Mouse (Mus musculus) frontal cortex, adult (tissue): Measurements from ENCODE around the gene Ado.
A peak's percentile ranks its signal among the peaks of the same experiment; 100 is the strongest.

Source experiments
- ATAC-seq: cut with Nextera tagmentation; 2 replicates; pipeline ENCODE4 v1.9.2; 2017; ENCODE audit warnings: mild to moderate bottlenecking, moderate library complexity, mixed read lengths; ENCODE audit not compliant: low TSS enrichment

Ado gene

GRCm38 (mm10) chr10:67536621-67537141 lies 12.1 kb downstream of the Ado start:
- ATAC-seq = peak; percentile 27

DNA sequence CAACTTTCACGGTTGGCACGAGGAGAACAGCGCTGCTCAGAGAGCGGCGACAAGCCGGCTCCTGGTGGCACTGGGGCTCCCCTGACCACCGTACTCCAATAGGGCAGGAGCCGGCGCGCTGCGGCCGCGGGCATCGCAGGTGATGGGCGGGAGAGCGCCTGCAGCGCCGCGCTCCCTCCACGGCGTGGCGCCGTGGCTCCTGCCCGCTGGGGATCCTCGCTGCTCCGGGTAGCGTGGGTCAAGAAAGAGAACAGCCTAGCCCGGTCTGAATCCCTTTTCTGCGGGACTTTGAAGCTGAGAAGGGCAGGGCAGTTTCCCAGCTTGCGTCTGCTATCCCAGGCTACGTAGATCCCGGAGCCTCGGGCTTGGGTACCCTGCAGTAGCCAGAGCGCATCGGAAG lies 12.8 kb downstream of the Ado start:
- ATAC-seq = peak; percentile 45

DNA sequence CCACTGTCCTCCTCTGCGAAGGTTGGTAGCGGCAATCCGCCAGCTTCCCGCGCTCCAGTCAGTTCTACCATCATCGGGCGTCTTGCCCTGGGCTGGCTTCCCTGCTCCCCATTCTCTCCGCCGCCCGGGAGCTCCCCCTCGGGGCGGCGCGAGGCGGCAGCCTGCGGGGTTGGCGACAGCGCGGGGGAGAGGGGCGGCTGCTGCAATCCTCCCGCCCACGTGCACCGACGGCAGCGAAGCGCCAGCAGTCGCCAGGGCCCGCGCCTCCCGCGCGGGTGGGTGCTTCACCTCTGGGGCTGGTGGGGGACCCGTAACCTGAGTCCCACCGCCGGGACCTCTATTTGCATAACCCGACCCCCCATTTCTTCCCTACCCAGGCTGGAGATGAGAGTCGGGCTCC lies 13.5 kb downstream of the Ado start, which contains the start of gene Egr2:
Gene Egr2 (plus strand): TSS at position 220 of the 400 bp plus-strand sequence.
- no peak for ATAC-seq

GRCm38 (mm10) chr10:67529769-67530168 lies 19.0 kb downstream of the Ado start:
- ATAC-seq = no peak

DNA sequence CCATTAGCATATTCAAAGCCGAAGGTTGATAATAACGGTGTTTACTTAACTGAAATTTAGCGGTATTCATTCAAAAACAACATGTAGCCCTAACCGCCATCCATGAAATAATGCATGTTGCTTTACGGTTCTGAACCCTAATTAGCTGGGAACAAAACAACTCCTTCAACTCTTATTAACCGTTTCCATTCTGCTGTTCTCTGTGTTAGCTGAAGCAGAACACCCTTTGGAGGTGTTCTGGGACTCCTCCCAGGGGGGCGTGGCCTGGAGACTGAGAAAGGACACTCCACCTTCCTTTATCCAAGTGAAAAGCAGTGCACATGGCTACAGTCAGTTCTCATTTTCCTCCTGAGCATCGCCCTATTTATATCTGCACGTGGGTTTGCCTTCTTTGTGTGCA lies 22.3 kb downstream of the Ado start:
- ATAC-seq = no peak

DNA sequence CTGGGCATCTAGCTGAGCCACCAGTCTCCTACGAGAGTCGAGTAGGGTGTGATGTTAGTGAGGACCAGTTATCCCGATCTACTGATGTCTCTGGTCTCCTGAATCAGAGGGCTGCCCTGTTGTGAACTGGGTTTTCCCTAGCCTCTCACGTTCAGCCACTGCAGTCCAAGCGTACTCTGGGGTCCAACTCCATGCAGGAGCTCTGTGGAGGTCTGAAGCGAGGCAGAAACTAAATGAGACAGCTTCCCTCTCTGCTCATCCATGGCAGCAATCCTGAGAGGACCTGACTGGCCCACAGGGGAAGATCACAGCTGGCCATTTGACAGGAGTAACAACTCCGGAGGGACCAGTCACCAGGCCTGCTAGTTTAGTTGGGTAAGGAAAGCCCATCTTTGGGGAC lies 24.1 kb downstream of the Ado start:
- ATAC-seq = no peak

DNA sequence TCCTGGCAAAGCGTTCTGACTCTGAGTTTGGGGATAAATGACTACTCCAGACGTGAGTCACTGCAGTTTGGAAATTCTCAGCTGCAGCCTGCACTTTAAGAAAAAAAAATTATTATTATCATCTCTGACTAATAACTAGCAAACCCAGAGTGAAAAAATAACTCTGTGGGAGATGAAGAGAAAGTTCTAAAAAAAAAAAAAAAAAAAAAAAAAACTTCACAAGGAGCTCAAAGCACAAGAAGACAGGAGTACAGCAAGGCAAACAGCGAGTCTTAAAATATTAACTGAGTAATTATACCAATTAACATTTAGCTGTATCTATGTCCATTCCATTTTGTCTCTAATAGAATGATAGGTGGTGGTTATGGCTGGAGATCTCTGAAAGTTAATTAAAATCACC lies 24.6 kb downstream of the Ado start:
- ATAC-seq = no peak

DNA sequence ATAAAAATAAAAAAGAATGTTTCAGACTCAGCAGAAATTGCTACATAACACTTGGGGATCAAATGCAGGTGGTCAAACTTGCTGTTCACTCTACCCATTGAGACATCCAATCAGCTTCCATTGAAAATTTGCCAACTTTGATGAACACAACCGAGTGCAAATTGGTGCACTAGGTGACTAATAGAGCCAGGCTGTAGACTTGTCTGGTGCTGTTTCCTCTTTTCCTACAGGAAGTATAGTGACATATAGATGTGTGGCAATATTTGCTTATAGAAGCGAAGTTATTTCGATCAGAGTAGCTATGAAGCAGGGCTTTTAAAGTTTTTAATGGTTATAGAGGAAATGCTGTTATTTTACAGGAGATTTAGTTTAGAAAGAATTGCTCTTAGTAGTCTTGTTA lies 30.0 kb downstream of the Ado start:
- no peak for ATAC-seq

- no peak for ATAC-seq
Measured at GRCm38 (mm10) chr10:67512871-67513270, 35.9 kb downstream of the Ado start.

DNA sequence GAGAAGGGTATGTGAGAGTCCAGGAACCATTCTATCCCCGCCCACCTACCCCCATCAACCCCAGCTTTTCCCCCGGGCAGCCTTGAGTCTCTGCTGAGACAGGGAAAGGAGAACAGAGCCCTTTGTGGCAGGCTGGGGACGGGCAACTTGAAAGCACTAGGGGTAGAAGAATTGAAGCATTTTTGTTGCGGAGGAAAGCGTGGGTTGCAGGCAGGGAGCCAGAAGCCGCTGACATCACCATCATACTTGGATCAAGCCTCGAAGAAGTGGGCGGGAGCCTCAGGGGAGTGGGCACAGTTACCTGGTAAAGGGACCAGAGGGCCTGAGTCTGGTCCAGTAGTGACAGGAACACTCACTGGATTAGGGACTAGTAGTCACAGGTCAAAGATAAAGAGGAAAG lies 36.5 kb downstream of the Ado start:
- peak; percentile 65 for ATAC-seq

DNA sequence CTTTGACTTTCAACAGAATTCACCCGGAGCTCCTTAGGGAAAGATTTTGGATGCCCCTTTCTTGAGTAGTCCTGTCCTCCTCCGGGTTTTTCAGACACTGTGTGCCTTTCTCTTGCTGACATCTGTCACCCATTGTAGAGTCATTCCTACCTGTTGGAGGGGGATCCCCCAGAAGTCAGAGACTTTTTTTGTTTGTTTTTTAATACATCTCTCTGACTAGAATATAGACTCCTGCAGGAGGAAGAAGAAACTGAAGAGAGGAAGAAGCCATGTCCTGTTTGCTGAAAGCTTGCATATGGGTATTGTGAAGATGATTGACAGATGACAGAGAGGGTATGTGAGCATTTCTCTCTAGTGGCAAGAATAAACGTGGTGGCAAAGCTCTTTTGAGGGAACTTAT lies 43.5 kb downstream of the Ado start:
- ATAC-seq = no peak

GRCm38 (mm10) chr10:67504046-67504445 lies 44.7 kb downstream of the Ado start:
- ATAC-seq = no peak

DNA sequence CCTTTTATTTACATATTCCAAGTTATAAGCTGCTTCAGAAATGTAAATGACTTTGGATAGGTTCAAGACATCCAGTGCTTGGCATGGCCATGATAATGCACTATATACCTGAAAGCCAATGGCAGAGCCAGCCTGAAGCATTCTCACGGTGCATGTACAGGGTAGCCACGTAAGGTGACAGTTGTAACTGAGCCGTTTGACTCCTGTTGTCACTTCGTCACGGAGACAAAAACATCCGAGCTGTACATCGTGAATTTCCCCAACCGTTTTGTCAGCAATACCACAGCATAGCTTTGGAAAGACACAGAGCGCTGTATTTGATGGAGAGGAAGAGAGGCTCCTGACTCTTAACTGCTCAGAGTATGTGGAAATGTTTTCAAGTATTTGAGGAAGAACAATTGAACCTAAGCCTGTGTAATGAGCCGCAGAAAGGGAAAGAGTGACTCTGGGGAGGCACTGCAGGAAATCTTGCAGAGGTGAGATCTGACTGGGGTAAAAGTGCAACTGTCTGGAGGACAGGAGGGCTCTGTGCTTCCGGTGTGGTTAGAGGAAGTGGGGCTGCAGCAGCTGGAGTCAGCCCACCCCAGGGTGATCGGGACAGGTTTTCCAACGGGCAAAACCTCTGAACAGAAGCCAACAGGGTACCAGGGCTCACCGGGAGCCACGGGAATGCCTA lies 45.3 kb downstream of the Ado start:
- no peak for ATAC-seq

DNA sequence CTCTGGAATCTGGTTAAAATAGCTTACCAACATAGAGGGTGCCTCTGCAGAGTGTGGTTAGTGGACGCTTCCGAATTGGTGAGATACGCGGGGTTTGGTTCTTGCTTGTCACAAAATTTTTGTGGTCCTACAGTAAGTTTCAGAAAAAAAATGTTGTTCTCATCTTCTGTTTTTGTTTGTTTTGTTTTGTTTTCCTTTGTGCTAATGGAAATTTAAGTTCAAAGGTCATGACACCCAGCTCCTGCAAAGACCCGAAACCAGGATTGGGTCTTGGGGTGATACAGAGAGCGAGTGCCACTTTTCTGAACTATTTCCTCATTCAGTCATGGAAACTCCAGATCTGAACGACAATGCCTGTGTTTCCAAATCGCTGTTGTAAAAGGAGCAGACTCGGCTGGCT lies 50.8 kb downstream of the Ado start:
- ATAC-seq = no peak

DNA sequence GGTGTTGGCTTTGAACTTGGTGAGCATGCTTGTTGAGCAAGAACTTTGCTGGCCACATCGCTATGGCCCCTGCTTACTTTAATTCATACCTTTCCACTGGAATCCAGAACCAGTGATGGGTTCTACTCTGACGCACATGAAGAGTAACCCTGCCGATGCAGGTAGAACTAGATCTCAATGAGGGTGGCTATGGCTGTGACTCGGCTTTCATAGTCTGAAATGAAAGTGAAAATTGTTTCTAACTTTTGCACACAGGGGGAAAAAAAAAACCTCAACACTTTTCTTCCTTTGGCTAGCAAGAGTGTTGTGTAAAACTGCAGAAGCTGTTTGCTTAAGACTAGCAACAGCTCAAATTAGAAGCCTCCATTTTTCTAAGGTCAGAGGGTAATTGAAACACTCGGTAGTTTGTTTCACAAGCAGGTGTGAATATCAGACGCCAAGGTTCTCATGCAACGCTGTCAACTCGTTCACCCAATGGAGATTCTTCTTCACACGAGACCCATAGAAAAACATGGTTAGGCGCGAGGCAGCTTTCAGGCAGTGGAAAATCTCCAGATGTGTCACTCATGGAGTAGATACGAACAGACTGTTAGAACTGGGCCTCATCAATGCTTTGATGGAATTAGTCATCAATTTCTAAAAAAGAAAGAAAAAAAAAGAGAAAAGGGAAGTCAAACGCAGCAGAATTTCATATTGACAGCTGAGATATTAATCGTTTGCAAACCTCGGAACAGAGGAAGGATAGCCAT lies 51.4 kb downstream of the Ado start:
- ATAC-seq = no peak
